14 mouse cellular contexts compared by ENCODE assay signal in genomic region chr8:79476012-79476411, GRCm38 (mm10).
"Had no signal": no experiment of that assay in that cellular context is flagged by ENCODE, and none has a peak within 500 bp of the region (broad histone marks: within the 10 kb centered on the region; RNA-seq: fewer than 3 reads in every experiment).

No protein-coding gene starts in this region.

- H3K9me3 ChIP-seq: limb, embryonic 13.5 days; midbrain, embryonic 13.5 days; neural tube, embryonic 13.5 days had no signal

- H3K4me1 ChIP-seq: limb, embryonic 13.5 days; midbrain, embryonic 13.5 days; neural tube, embryonic 13.5 days had no signal

- H3K27ac ChIP-seq: layer of hippocampus, adult 2 months; limb, embryonic 13.5 days; liver, embryonic 14.5 days; midbrain, embryonic 13.5 days; neural tube, embryonic 13.5 days; stomach, postnatal 0 days had no signal

- H3K9ac ChIP-seq: limb, embryonic 13.5 days; liver, embryonic 14.5 days; midbrain, embryonic 13.5 days; neural tube, embryonic 13.5 days had no signal

- H3K27me3 ChIP-seq: limb, embryonic 13.5 days; midbrain, embryonic 13.5 days; neural tube, embryonic 13.5 days had no signal

- H3K36me3 ChIP-seq: limb, embryonic 13.5 days; midbrain, embryonic 13.5 days; neural tube, embryonic 13.5 days had no signal

- DNase-seq: kidney, adult 9 months; kidney, postnatal 10 days; kidney, postnatal 4 days; lung, adult 18-20 months; thymus, adult 2 months; thymus, postnatal 25 days had no signal

- H3K4me3 ChIP-seq: layer of hippocampus, adult 2 months; limb, embryonic 13.5 days; midbrain, embryonic 13.5 days; myocyte; neural tube, embryonic 13.5 days had no signal

- H3K4me2 ChIP-seq: limb, embryonic 13.5 days; midbrain, embryonic 13.5 days; neural tube, embryonic 13.5 days had no signal

- ATAC-seq: intestine, embryonic 16.5 days; midbrain, embryonic 13.5 days had no signal
